ENCODE assay signal across 8 mouse cellular contexts in the genomic region with DNA sequence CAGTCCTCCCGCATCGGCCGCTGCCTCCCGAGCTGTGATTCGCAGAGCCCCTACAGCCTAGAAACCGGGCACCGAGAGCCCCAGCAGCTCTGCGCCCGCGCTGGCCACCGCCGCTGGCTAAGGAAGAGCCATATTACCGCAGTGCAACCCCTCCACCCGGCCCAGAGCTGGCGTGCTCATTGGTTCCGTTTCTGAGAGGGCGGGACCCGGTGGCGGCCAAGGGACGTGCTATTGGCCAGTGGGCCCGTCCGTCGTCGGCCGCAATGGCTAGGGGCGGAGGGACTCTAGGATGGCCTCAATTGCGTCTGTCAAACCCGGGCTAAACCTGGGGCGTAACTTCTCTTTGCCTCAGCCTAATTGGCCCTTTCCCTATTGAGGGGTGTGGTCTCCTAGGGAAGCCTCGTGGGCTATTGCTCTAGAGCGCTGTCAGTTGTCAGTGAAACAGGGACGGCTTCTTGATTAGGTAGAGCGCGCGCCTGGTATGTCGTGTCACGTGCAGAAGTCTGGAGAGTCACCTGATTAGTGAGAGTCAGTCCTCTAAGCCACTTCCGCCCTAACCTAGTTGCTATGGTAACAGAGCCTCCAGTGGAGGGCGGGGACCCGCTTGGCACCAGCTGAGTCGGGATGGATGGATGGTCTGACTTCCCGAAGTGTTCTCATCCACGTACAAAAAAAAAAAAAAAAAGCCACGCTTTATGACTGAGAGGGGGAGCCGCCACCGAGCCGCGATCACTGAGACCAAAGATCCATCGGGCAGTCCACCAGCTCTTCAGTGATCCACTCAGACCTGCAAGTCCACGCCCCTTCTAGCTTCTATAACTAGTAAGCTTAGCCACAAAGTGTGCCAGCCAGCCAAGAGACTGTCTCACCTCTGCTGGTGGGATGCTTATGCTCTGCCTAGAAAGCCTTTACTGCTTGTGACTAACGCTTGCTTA. TPM values are rescaled to one million over a fixed set of nuclear protein-coding genes. Genes with fewer than 3 reads are reported as not detected.
A peak's percentile ranks its signal among the peaks of the same experiment; 100 is the strongest.
DNase-seq lines count a peak whose midpoint lies in the region; ATAC-seq lines count a peak whose summit lies in the region.

A gene (minus strand): TSS at position 158 of the 935 bp plus-strand sequence.

- H3K4me3 ChIP-seq in forebrain, embryonic 14.5 days (ENCODE audit: low read depth, low read length) = peak within 1 kb of the TSS; percentile 89
- peak within 1 kb of the TSS; percentile 99 for H3K4me3 ChIP-seq in neural tube, embryonic 15.5 days (replicated peaks)

- peak within 1 kb of the TSS; percentile 75 for H3K4me2 ChIP-seq in forebrain, embryonic 14.5 days (ENCODE audit: low read length)
- peak within 1 kb of the TSS; percentile 77 for H3K4me2 ChIP-seq in neural tube, embryonic 15.5 days

- peaks cover 19% of the 10 kb centered on the region for H3K4me1 ChIP-seq in forebrain, embryonic 14.5 days (ENCODE audit: control insufficient read depth, insufficient read depth, low read length)
- peaks cover 29% of the 10 kb centered on the region for H3K4me1 ChIP-seq in neural tube, embryonic 15.5 days

- no peaks in the 10 kb centered on the region for H3K9me3 ChIP-seq in forebrain, embryonic 14.5 days (replicated peaks; ENCODE audit: control insufficient read depth, low read length)
- no peaks in the 10 kb centered on the region for H3K9me3 ChIP-seq in neural tube, embryonic 15.5 days (replicated peaks)

- peak within 1 kb of the TSS; percentile 83 for H3K9ac ChIP-seq in forebrain, embryonic 14.5 days (ENCODE audit: low read length)
- peak within 1 kb of the TSS; percentile 92 for H3K9ac ChIP-seq in neural tube, embryonic 15.5 days (replicated peaks)

- peak; percentile 98 for ATAC-seq in forebrain, embryonic 14.5 days
- ATAC-seq in neural tube, embryonic 15.5 days (ENCODE audit: low FRiP score) = peak; percentile 98

- intact Hi-C loops in heart, postnatal 14 days (cut with DNase I) = loop anchor here (2.0 kb wide), 1 partner anchor 34 kb away; no protein-coding TSS in a partner anchor

- peak within 1 kb of the TSS; percentile 84 for H3K27ac ChIP-seq in forebrain, embryonic 14.5 days (ENCODE audit: low read depth, low read length)
- peak within 1 kb of the TSS; percentile 95 for H3K27ac ChIP-seq in neural tube, embryonic 15.5 days (replicated peaks)

- WGBS in forebrain, embryonic 14.5 days = under 1% methylated on average over 51 of the region's 51 CpGs
- under 1% methylated on average over 51 of the region's 51 CpGs for WGBS in neural tube, embryonic 15.5 days

- H3K36me3 ChIP-seq in forebrain, embryonic 14.5 days (ENCODE audit: control insufficient read depth, insufficient read depth, low read length) = no peaks in the 10 kb centered on the region
- H3K36me3 ChIP-seq in neural tube, embryonic 15.5 days = no peaks in the 10 kb centered on the region

- no peaks in the 10 kb centered on the region for H3K27me3 ChIP-seq in forebrain, embryonic 14.5 days (replicated peaks; ENCODE audit: control insufficient read depth, insufficient read depth, low read length)
- H3K27me3 ChIP-seq in neural tube, embryonic 15.5 days (replicated peaks) = no peaks in the 10 kb centered on the region

- DNase-seq in ES-CJ7 (ENCODE audit: low read depth, low spot score) = peak; percentile 99
- DNase-seq in cerebellum, adult 11 months = peak; percentile 99
- peak; percentile 100 for DNase-seq in forebrain, embryonic 14.5 days (ENCODE audit: low spot score)
- peak; percentile 99 for DNase-seq in heart, postnatal 14 days
- peak; percentile 99 for DNase-seq in layer of hippocampus, adult 11-12 months (ENCODE audit: low spot score)
- DNase-seq in lung, adult 18-20 months = peak; percentile 99
- DNase-seq in testis, postnatal 14 days (ENCODE audit: low spot score) = peak; percentile 97

RNA-seq across cellular contexts. Expression of the gene that starts here (rescaled TPM):
- polyA plus RNA-seq in forebrain, embryonic 14.5 days (2014; fragmentation: Nextera tagmentation; extraction: Ambion mirVana) = 12.2 and 13.2 TPM in 2 replicates
- total RNA-seq in heart, postnatal 14 days (2021) = 10 to 100 TPM; 28.2 to 28.3 TPM
- polyA plus RNA-seq in neural tube, embryonic 15.5 days (2015; fragmentation: Nextera tagmentation; extraction: Ambion mirVana) = 15.6 and 17.3 TPM in 2 replicates

Comparison
In these comparisons a context has a peak if more than half of its experiments do, and no peak if none do; other contexts are left out.
1. Peak in every context shown above with its lines: DNase-seq, ATAC-seq, H3K4me3 ChIP-seq and H3K27ac ChIP-seq.